Mouse (Mus musculus) neural tube, embryonic 14.5 days (tissue): ENCODE data around the gene Hps4. TPM values are rescaled to one million over a fixed set of nuclear protein-coding genes. Genes with fewer than 3 reads are reported as not detected.
A peak's percentile ranks its signal among the peaks of the same experiment; 100 is the strongest.

ENCODE experiments used
- ATAC-seq: fragments of 200-750 bp; cut with Nextera tagmentation; 2 replicates; pipeline ENCODE4 v1.8.0; 2017; ENCODE audit warnings: low read depth, mild to moderate bottlenecking, moderate TSS enrichment, moderate library complexity
- H3K27ac ChIP-seq: fragments of 300-500 bp; sonication (generic); 2 replicates; pipeline ENCODE4 v1.5.1; 2014; ENCODE audit warnings: low read depth, mild to moderate bottlenecking, control low read depth, low read length, moderate library complexity, mixed read lengths
- H3K27me3 ChIP-seq: fragments of 300-500 bp; sonication (generic); 2 replicates; pipeline ENCODE4 v1.6.1; 2014; ENCODE audit warnings: low read length; ENCODE audit not compliant: control insufficient read depth, insufficient read depth
- H3K36me3 ChIP-seq: fragments of 300-500 bp; sonication (generic); 2 replicates; pipeline ENCODE4 v1.6.1; 2014; ENCODE audit warnings: low read length, mixed read lengths; ENCODE audit not compliant: control insufficient read depth, insufficient read depth
- H3K4me1 ChIP-seq: fragments of 300-500 bp; sonication (generic); 2 replicates; pipeline ENCODE4 v1.6.1; 2014; ENCODE audit warnings: low read length; ENCODE audit not compliant: control insufficient read depth, insufficient read depth
- H3K4me2 ChIP-seq: fragments of 300-500 bp; sonication (generic); 2 replicates; pipeline ENCODE4 v1.6.1; 2014; ENCODE audit warnings: mild to moderate bottlenecking, low read depth, low read length, control low read depth
- H3K4me3 ChIP-seq: fragments of 300-500 bp; sonication (generic); 2 replicates; pipeline ENCODE4 v1.5.1; 2014; ENCODE audit warnings: low read depth, low read length, control low read depth, mixed read lengths
- H3K9ac ChIP-seq: fragments of 300-500 bp; sonication (generic); replicated peaks from 2 replicates; pipeline ENCODE4 v1.6.1; 2014; ENCODE audit warnings: low read depth, mild to moderate bottlenecking, control low read depth, low read length, mixed read lengths
- H3K9me3 ChIP-seq: fragments of 300-500 bp; sonication (generic); 2 replicates; pipeline ENCODE4 v1.6.1; 2016; ENCODE audit warnings: low read length; ENCODE audit not compliant: control insufficient read depth
- WGBS: fragments of 180-500 bp; shearing (Covaris S2); extraction: QIAGEN DNeasy Blood & Tissue Kit; methylation state at CpG from one replicate; pipeline ENCODE4 v1.1.7; 2014; 5-methylcytosine and 5-hydroxymethylcytosine counted together
- polyA plus RNA-seq: library from polyadenylated mRNA; unstranded; fragments of >200 nt; fragmentation: Nextera tagmentation; extraction: Ambion mirVana; gene quantifications from 2 replicates; pipeline ENCODE4 v1.2.1, GENCODE M21; 2014

Hps4 gene
- polyA plus RNA-seq, 1 experiment from 2014 or later: 42.9 TPM

DNA sequence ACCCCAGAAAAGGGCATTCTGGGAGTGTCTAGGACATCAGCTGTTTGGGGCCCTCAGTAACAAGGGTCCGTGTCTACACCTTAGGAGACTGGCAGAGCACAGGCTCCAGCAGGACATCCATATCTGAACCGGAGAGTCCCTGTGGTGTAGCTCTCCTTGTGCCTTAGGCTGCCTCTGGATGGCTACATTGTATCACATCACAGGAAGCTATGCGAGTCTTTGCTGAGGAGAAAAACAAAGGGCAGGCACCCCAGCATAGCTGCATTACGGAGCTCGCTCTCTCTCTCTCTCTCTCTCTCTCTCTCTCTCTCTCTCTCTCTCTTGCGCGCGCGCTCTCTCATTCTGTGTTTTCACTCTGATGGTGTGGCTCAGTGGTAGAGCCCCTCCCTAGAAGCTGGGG, 39.2 kb downstream of the Hps4 start:
- Histone ChIP-seq H3K36me3 (peaks cover 17% of the 10 kb centered on the region; the same call in 1 of the 2 replicates), H3K4me2 (no peak overlapping the region), H3K9me3 (no peaks in the 10 kb centered on the region), H3K4me1 (no peaks in the 10 kb centered on the region), H3K27ac (no peak overlapping the region), H3K9ac (no peak overlapping the region), H3K27me3 (no peaks in the 10 kb centered on the region), H3K4me3 (no peak overlapping the region)
- ATAC-seq: peak; percentile 38; the same call in 1 of the 2 replicates
- WGBS: 58% methylated on average over 7 of the region's 9 CpGs

DNA sequence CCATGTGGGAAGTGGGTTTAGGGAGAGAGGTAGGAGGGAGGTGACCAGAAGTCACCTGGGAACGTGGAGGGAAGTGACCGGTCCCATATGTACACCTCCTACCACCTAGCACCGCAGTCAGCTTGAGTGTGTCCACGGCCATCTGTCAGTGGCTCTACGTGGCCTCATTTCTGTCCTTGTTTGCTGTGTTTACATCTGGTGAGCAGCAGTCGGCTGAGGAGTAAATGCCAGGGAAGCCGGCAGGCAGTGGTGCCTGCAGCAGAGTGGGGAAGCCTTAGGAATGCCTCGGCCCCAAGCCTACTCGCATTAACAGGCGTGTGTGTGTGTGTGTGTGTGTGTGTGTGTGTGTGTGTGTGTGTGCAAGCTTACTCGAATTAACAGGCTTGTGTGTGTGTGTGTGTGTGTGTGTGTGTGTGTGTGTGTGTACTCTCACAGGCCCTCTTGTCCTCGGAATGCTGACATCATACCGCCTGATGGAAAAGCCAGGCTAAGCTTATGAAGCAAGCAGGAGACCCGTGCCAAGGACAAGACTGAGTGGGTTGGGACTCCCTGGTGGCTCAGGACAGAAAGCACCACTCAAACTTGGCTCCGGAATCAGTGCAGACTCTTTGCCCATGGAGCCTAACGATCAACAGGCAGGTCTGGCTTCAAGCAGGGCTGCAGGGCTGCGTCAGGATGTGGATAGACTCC, 39.9 kb downstream of the Hps4 start:
- no peaks in the 10 kb centered on the region for H3K4me1 ChIP-seq
- 72% methylated on average over 17 of the region's 17 CpGs for WGBS
- no peak overlapping the region for H3K4me2 ChIP-seq
- no peak overlapping the region for H3K4me3 ChIP-seq
- no peak overlapping the region for H3K9ac ChIP-seq
- H3K27me3 ChIP-seq: no peaks in the 10 kb centered on the region
- peaks cover 20% of the 10 kb centered on the region; the same call in 1 of the 2 replicates for H3K36me3 ChIP-seq
- no peak overlapping the region for H3K27ac ChIP-seq
- H3K9me3 ChIP-seq: no peaks in the 10 kb centered on the region
- ATAC-seq: no peak

DNA sequence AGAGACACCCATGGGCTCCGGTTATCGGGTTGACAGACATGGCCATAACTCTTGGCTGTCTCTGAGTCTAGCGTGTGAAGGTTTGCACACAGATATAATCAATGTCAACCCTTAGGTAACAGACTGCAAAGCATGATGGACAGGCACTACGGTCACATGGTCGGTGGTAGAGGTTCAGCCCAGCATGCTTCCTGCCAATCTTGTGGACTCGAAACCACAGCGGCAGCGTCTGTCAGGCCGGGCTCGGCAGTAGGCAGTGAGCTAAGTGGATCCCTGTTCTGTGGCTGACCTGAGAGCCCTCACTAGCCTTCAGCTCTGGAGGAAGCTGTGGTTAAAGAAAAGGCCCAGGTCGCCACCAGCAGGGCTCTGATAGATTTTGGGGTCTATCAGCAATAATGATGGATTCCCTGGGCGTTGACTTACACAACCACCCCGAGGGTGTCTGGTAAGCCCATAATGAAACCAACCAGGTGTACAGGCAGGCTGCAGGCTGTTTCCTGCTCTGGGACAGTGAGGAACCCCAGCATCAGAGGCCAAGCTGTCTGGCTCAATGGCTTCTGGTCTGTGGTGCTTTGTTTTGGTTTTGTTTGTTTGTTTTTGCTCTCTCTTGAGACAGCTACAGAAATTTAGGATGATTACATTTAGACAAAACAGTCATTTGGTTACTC, 42.1 kb downstream of the Hps4 start:
- Histone ChIP-seq H3K9me3 (no peaks in the 10 kb centered on the region), H3K27me3 (no peaks in the 10 kb centered on the region), H3K36me3 (peaks cover 19% of the 10 kb centered on the region; the same call in 1 of the 2 replicates), H3K27ac (no peak overlapping the region), H3K4me3 (no peak overlapping the region), H3K4me1 (peaks cover 10% of the 10 kb centered on the region; the same call in 1 of the 2 replicates), H3K4me2 (no peak overlapping the region), H3K9ac (no peak overlapping the region)
- whole genome bisulfite sequencing: 93% methylated on average over 13 of the region's 13 CpGs
- no peak for ATAC-seq

DNA sequence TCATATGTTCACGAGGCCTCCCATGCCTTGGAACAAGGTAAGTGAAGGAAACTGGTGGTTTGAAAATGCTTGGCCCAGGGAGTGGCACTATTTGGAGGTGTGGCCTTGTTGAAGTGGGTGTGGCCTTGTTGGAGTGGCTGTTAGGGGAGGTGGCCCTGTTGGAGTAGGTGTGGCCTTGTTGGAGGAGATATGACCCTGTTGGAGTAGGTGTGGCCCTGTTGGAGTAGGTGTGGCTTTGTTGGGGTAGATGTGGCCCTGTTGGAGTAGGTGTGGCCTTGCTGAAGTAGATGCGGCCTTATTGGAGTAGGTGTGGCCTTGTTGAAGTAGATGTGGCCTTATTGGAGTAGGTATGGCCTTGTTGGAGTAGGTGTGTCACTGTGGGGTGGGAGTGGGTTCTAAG, 43.1 kb downstream of the Hps4 start:
- Histone ChIP-seq H3K4me3 (no peak overlapping the region), H3K36me3 (peaks cover 24% of the 10 kb centered on the region), H3K27me3 (no peaks in the 10 kb centered on the region), H3K9ac (no peak overlapping the region), H3K4me2 (no peak overlapping the region), H3K9me3 (no peaks in the 10 kb centered on the region), H3K4me1 (peaks cover 10% of the 10 kb centered on the region; the same call in 1 of the 2 replicates), H3K27ac (no peak overlapping the region)
- no peak for ATAC-seq
- WGBS: 75% methylated on average over 2 of the region's 2 CpGs

DNA sequence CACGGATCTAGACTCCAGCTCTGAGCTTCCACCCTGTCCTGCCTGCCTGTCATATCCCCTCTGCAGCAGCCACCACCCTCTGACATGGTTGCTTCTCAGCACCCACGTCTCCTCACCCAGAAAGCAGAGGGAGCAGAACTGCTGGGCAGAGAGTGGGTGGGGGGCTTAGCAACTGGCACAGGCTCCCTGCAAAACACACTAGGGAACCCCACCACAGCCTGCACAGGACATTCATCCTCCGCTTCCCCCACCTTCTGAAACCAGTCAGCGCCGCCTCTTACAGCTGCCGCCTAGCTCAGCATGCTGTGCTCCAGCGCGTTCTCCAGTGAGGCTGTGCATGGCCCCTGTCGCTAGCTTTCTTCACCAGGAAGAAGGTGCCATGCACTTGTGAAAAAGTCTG, 46.5 kb downstream of the Hps4 start:
- Histone ChIP-seq H3K27me3 (no peaks in the 10 kb centered on the region), H3K9me3 (no peaks in the 10 kb centered on the region), H3K9ac (no peak overlapping the region; the same call in 1 of the 2 replicates), H3K36me3 (peaks cover 29% of the 10 kb centered on the region), H3K27ac (no peak overlapping the region), H3K4me2 (no peak overlapping the region), H3K4me1 (peaks cover 19% of the 10 kb centered on the region), H3K4me3 (no peak overlapping the region)
- 76% methylated on average over 9 of the region's 9 CpGs for WGBS
- ATAC-seq: no peak

DNA sequence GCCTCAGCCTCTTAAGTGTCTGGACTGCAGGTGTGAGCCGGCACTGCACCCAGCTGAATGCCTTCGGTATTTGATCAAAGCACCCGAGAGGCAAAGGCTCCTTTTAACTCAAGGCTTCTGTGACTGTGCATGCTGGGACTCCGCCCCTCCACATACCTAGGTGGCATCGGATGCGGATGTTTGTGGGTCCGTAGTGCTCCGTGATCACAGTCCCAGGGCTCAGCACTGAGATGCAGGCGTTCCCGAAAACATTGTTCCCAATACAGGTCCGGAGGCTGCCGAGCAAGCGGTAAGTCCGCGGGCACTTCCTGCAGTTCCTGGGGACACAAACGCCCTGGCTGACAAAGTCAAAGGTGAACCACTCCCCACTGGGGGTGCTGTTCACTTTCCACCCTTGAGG, 48.1 kb downstream of the Hps4 start:
- Histone ChIP-seq H3K27me3 (no peaks in the 10 kb centered on the region), H3K27ac (no peak overlapping the region), H3K4me3 (no peak overlapping the region), H3K4me2 (no peak overlapping the region), H3K9ac (no peak overlapping the region), H3K4me1 (peaks cover 19% of the 10 kb centered on the region), H3K36me3 (peaks cover 23% of the 10 kb centered on the region), H3K9me3 (no peaks in the 10 kb centered on the region)
- no peak for ATAC-seq
- 65% methylated on average over 16 of the region's 16 CpGs for WGBS

DNA sequence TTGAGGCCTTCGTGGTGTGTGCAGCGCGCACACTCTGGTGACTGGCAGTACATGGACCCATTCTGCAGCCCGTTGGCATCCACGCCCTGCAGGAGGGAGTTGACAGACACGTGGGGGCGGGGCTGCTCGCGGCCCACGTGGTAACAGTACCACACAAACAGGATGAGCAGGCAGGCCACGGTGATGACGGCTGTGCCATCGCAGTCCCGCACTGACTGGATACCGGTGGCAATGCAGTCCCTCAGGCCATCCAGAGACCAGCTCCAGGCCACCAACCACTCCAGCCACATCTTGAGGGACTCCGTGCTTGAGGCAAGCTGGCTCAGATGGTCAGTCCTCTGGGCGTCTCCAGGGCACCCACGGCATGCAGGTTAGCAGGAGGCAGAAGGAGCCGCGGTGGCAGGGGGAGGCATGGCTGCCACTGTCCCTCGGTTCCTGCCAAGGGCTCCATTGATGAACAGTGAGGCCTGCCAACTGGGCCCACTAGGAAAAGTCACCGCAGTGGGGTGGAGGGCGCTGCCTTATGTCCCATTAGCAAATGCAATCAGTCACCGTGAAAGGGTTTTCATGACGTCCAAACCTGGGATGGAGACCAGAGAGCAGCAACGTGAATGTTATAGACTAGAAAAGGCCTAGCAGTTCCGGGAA, 48.9 kb downstream of the Hps4 start:
- Histone ChIP-seq H3K9ac (no peak overlapping the region), H3K4me2 (no peak overlapping the region)
- no peak for ATAC-seq

DNA sequence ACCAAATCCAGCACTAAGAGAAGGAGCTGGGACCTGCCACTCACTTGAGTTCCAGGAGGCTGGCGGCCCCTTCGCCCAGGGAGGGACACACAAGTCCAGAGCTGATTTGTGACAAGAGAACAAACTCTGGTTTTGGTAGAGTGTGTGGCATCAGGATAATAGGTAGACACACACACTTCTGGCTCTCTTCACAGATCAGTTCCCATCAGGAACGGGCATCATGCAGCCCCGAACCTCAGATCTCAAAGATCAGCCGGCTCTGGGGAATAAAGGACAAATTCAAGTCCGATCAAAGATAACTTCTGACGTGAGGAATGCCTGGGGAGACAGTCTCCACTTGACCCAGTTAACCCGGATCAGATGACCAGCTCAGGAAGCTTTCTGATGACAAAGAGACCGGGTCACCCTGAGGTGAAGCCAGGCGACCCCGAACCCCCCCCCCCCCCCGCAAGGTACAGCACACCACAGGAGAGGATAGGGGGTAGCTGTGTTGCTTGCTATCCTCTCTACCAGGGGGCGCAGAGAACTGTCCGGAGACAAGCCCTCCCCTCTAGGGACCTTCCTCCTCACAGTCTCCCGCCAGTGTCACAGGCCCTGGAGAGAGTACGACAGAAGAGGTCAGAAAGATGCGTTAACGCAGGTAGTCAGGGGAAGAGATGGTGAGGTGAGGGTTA, 51.0 kb downstream of the Hps4 start:
- H3K36me3 ChIP-seq: peaks cover 10% of the 10 kb centered on the region
- H3K27me3 ChIP-seq: no peaks in the 10 kb centered on the region
- H3K4me3 ChIP-seq: peak overlapping the region; percentile 62
- WGBS: 10% methylated on average over 18 of the region's 18 CpGs
- peaks cover 18% of the 10 kb centered on the region for H3K4me1 ChIP-seq
- no peaks in the 10 kb centered on the region for H3K9me3 ChIP-seq
- H3K27ac ChIP-seq: no peak overlapping the region
- 0 out of 2 replicates have a peak, but pooled peaks have one; percentile 31 for ATAC-seq
- peak overlapping the region; percentile 68 for H3K4me2 ChIP-seq
- peak overlapping the region; percentile 83 for H3K9ac ChIP-seq

More for the DNA sequence above, 48.9 kb downstream of the Hps4 start:
- Histone ChIP-seq H3K4me3 (no peak overlapping the region), H3K9me3 (no peaks in the 10 kb centered on the region), H3K27ac (no peak overlapping the region), H3K27me3 (no peaks in the 10 kb centered on the region), H3K36me3 (peaks cover 19% of the 10 kb centered on the region), H3K4me1 (peaks cover 19% of the 10 kb centered on the region)
- 72% methylated on average over 27 of the region's 27 CpGs for WGBS
